Mouse (Mus musculus): ENCODE data around the gene Itpkc. TPM values are rescaled to one million over a fixed set of nuclear protein-coding genes. Genes with fewer than 3 reads are reported as not detected.

Itpkc gene
- polyA plus RNA-seq, 1 experiment from 2014 or later = 8.8 TPM

- no peak overlapping the region for H3K27ac ChIP-seq
These were observed 70.3 kb downstream of the Itpkc start for GRCm38 (mm10) chr7:27158171-27158570.

More at GRCm38 (mm10) chr7:27158171-27158570, 70.3 kb downstream of the Itpkc start:
- no peak overlapping the region for H3K9ac ChIP-seq
- H3K4me1 ChIP-seq (replicated peaks) = peaks cover 30% of the 10 kb centered on the region
- H3K4me2 ChIP-seq (replicated peaks) = no peak overlapping the region
- no peaks in the 10 kb centered on the region for H3K9me3 ChIP-seq
- no peak for ATAC-seq
- H3K4me3 ChIP-seq (replicated peaks) = no peak overlapping the region
- no peaks in the 10 kb centered on the region for H3K27me3 ChIP-seq (replicated peaks)
- peaks cover 15% of the 10 kb centered on the region; the same call in 1 of the 2 replicates for H3K36me3 ChIP-seq
- WGBS = 96% methylated on average over 9 of the region's 9 CpGs

MicroRNAs encoded within 50 kb of the gene (microRNA counts, 519-probe panel; counts per million panel counts)
- microRNA mmu-miR-1191 = 97.1 counts per million, percentile 29 among the panel's probes with 10 or more counts

Other genes with a start within 250 kb of the Itpkc start
- not detected in 2 replicates for gene Cyp2a12, start 199.6 kb downstream of the Itpkc start, polyA plus RNA-seq (2015; fragmentation: Nextera tagmentation; extraction: Ambion mirVana)
- gene Cyp2f2, start 108.8 kb downstream of the Itpkc start, polyA plus RNA-seq (2015; fragmentation: Nextera tagmentation; extraction: Ambion mirVana) = 0.09 and 0.13 TPM in 2 replicates
- 0.09 and 0.16 TPM in 2 replicates for gene Cyp2t4, start 74.9 kb downstream of the Itpkc start, polyA plus RNA-seq (2015; fragmentation: Nextera tagmentation; extraction: Ambion mirVana)
- 68.1 and 73.0 TPM in 2 replicates for gene Egln2, start 61.9 kb downstream of the Itpkc start, polyA plus RNA-seq (2015; fragmentation: Nextera tagmentation; extraction: Ambion mirVana)
- gene Rab4b, start 49.8 kb downstream of the Itpkc start, polyA plus RNA-seq (2015; fragmentation: Nextera tagmentation; extraction: Ambion mirVana) = 65.4 and 66.3 TPM in 2 replicates
- gene Gm21983, start 47.6 kb downstream of the Itpkc start, polyA plus RNA-seq (2015; fragmentation: Nextera tagmentation; extraction: Ambion mirVana) = not detected in 2 replicates
- gene Mia, start 47.5 kb downstream of the Itpkc start, polyA plus RNA-seq (2015; fragmentation: Nextera tagmentation; extraction: Ambion mirVana) = 6.4 and 9.4 TPM in 2 replicates
- gene BC024978, start 32.9 kb downstream of the Itpkc start, polyA plus RNA-seq (2015; fragmentation: Nextera tagmentation; extraction: Ambion mirVana) = 3.0 and 3.2 TPM in 2 replicates
- 223 and 249 TPM in 2 replicates for gene Snrpa, start 32.4 kb downstream of the Itpkc start, polyA plus RNA-seq (2015; fragmentation: Nextera tagmentation; extraction: Ambion mirVana)
- 21.3 and 21.4 TPM in 2 replicates for gene Coq8b, start 4.4 kb upstream of the Itpkc start, polyA plus RNA-seq (2015; fragmentation: Nextera tagmentation; extraction: Ambion mirVana)
- gene Numbl, start 29.8 kb upstream of the Itpkc start, polyA plus RNA-seq (2015; fragmentation: Nextera tagmentation; extraction: Ambion mirVana) = 16.2 and 16.5 TPM in 2 replicates
- gene Ltbp4, start 109.0 kb upstream of the Itpkc start, polyA plus RNA-seq (2015; fragmentation: Nextera tagmentation; extraction: Ambion mirVana) = 75.9 and 92.8 TPM in 2 replicates
- 35.0 and 35.5 TPM in 2 replicates for gene Shkbp1, start 127.4 kb upstream of the Itpkc start, polyA plus RNA-seq (2015; fragmentation: Nextera tagmentation; extraction: Ambion mirVana)
- 1.8 TPM in 1 of 2 replicates, not detected in the other for gene Gm20479, start 128.8 kb upstream of the Itpkc start, polyA plus RNA-seq (2015; fragmentation: Nextera tagmentation; extraction: Ambion mirVana)
- gene Sptbn4, start 219.0 kb upstream of the Itpkc start, polyA plus RNA-seq (2015; fragmentation: Nextera tagmentation; extraction: Ambion mirVana) = 0.33 and 0.38 TPM in 2 replicates
- gene Blvrb, start 219.3 kb upstream of the Itpkc start, polyA plus RNA-seq (2015; fragmentation: Nextera tagmentation; extraction: Ambion mirVana) = 60.4 and 77.5 TPM in 2 replicates
- gene Sertad3, start 245.1 kb upstream of the Itpkc start, polyA plus RNA-seq (2015; fragmentation: Nextera tagmentation; extraction: Ambion mirVana) = 25.7 and 27.0 TPM in 2 replicates

Measured in intestine, embryonic 15.5 days (tissue).